Mouse (Mus musculus) lung, adult 2 months (tissue): ENCODE measurements around the gene Lin37.

Experiments
- CTCF ChIP-seq: fragments of 200-500 bp; IDR thresholded peaks from 2 replicates; pipeline ENCODE4 v1.5.1; 2011; ENCODE audit warnings: mild to moderate bottlenecking, low read length, control low read depth; ENCODE audit not compliant: insufficient read depth
- POLR2A ChIP-seq: fragments of 200-500 bp; IDR thresholded peaks from 2 replicates; pipeline ENCODE4 v1.6.1; 2011; ENCODE audit warnings: low read depth, mild to moderate bottlenecking, control low read depth, low read length, borderline replicate concordance; ENCODE audit errors: extremely low read depth

DNA sequence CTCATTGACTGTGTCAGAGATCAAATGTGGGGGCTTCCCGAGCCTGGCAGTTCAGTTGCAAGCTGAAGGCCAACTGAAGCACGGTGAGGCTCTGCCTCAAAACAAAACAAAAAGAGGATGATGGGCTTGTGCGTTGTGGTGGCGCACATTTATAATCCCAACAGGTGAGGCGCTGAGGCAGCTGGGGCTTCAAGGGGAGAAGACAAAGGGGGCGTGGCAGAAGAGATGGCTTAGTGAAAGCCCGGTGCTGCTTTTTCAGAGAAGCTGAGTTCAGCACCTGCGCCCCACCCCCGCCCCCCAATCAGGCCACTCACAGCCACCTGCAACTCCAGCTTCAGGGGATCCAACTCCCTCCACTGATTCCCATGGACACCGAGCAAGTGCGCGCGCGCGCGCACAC, 48.8 kb upstream of the Lin37 start:
- TF ChIP-seq CTCF (no peak), POLR2A (no peak)
